Mouse (Mus musculus): Measurements from ENCODE around the gene Pcbp4. TPM values are rescaled to one million over a fixed set of nuclear protein-coding genes. Genes with fewer than 3 reads are reported as not detected.

Gene Pcbp4
- polyA plus RNA-seq, 1 experiment from 2014 or later = 300 TPM

DNA sequence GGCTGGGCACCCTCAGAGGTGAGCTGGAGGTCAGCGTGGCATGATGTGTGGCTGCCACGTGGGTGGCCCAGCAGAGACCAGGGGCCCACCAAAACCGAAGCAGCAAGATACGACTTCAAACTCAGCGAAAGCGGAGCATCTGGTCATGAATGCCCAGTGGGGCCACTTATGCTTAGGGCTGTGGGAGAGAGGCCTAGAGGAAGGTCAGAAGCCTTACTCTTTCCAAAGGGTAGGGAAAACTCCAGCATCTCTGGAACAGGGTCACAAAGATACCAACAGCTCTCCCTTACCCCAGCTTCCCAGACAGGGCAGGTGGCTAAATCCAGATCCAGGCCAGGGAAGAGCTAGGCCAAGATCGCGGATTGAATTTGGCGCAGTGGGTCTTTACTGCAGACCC is 4.1 kb downstream of the Pcbp4 start:
- peak overlapping the region; percentile 98 for H3K9ac ChIP-seq (ENCODE audit: low read length)
- ATAC-seq (replicated peaks; ENCODE audit: low FRiP score) = no peak
- peak overlapping the region; percentile 73 for H3K4me2 ChIP-seq (ENCODE audit: low read depth, low read length, severe bottlenecking)
- H3K4me1 ChIP-seq (replicated peaks; ENCODE audit: control insufficient read depth, insufficient read depth, low read length) = peaks cover 44% of the 10 kb centered on the region
- no peaks in the 10 kb centered on the region for H3K9me3 ChIP-seq (ENCODE audit: control insufficient read depth, low read length)
- H3K27ac ChIP-seq (ENCODE audit: low read depth, low read length) = peak overlapping the region; percentile 42; the same call in 1 of the 2 replicates
- no peaks in the 10 kb centered on the region for H3K27me3 ChIP-seq (ENCODE audit: control insufficient read depth, insufficient read depth, low read length)
- H3K4me3 ChIP-seq (ENCODE audit: low read depth, low read length) = peak overlapping the region; percentile 85; the same call in 1 of the 2 replicates
- H3K36me3 ChIP-seq (ENCODE audit: control insufficient read depth, insufficient read depth, low read length) = peaks cover 12% of the 10 kb centered on the region
- 46% methylated on average over 9 of the region's 9 CpGs for WGBS
- DNase-seq (ENCODE audit: low spot score) = no peak

DNA sequence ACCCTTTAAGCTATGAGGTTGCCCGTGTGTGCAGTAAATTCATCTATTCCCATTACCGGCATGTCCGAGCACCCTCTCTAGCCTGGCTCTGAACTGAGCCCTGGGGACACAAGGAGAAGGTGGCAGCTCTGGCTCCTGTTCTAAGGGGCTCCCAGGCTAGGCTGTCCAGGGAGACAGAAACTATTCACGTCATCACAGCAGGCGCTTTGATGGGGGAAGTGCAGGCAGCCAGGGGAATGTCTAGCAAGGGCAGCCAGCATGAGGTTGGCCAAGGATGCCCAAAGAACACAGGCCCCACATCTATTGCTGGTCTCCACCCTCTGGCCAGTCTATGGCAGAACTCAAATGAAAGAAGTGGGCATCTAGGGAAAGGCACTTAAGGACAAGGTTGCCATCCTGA is 4.8 kb downstream of the Pcbp4 start:
- peak overlapping the region; percentile 73 for H3K4me2 ChIP-seq (ENCODE audit: low read depth, low read length, severe bottlenecking)
- no peaks in the 10 kb centered on the region for H3K27me3 ChIP-seq (ENCODE audit: control insufficient read depth, insufficient read depth, low read length)
- H3K36me3 ChIP-seq (ENCODE audit: control insufficient read depth, insufficient read depth, low read length) = peaks cover 12% of the 10 kb centered on the region
- H3K9ac ChIP-seq (ENCODE audit: low read length) = peak overlapping the region; percentile 98
- no peaks in the 10 kb centered on the region for H3K9me3 ChIP-seq (ENCODE audit: control insufficient read depth, low read length)
- WGBS = 64% methylated on average over 5 of the region's 5 CpGs
- peaks cover 36% of the 10 kb centered on the region for H3K4me1 ChIP-seq (replicated peaks; ENCODE audit: control insufficient read depth, insufficient read depth, low read length)
- H3K27ac ChIP-seq (ENCODE audit: low read depth, low read length) = peak overlapping the region; percentile 31; the same call in 1 of the 2 replicates
- no peak for DNase-seq (ENCODE audit: low spot score)
- H3K4me3 ChIP-seq (ENCODE audit: low read depth, low read length) = no peak overlapping the region
- no peak for ATAC-seq (replicated peaks; ENCODE audit: low FRiP score)

DNA sequence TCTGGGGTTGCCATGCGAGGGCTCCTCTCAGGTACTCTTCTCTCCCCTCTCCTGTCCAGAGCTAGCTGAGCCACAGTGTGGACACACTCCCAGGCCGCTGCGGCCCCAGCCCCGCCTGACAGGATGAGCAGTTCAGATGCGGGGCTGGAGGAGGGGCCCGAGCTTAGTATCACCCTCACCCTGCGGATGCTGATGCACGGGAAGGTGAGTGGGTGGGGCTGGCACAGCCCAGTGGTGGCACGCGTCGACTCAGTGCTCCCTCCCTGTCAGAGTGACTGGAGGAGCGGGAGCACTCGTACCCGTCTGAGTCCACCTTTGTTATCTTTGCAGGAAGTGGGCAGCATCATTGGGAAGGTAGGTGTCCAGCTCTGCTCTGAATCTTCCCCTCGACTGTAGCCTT is 6.9 kb downstream of the Pcbp4 start:
- Histone ChIP-seq H3K9me3 (ENCODE audit: control insufficient read depth, low read length) (no peaks in the 10 kb centered on the region), H3K27ac (ENCODE audit: low read depth, low read length) (no peak overlapping the region), H3K9ac (ENCODE audit: low read length) (no peak overlapping the region), H3K36me3 (ENCODE audit: control insufficient read depth, insufficient read depth, low read length) (peaks cover 19% of the 10 kb centered on the region), H3K4me1 (replicated peaks; ENCODE audit: control insufficient read depth, insufficient read depth, low read length) (peaks cover 42% of the 10 kb centered on the region), H3K27me3 (ENCODE audit: control insufficient read depth, insufficient read depth, low read length) (peaks cover 3% of the 10 kb centered on the region; the same call in 1 of the 2 replicates), H3K4me2 (ENCODE audit: low read depth, low read length, severe bottlenecking) (no peak overlapping the region), H3K4me3 (ENCODE audit: low read depth, low read length) (no peak overlapping the region)
- ATAC-seq (replicated peaks; ENCODE audit: low FRiP score) = no peak
- no peak for DNase-seq (ENCODE audit: low spot score)
- WGBS = 89% methylated on average over 15 of the region's 15 CpGs

DNA sequence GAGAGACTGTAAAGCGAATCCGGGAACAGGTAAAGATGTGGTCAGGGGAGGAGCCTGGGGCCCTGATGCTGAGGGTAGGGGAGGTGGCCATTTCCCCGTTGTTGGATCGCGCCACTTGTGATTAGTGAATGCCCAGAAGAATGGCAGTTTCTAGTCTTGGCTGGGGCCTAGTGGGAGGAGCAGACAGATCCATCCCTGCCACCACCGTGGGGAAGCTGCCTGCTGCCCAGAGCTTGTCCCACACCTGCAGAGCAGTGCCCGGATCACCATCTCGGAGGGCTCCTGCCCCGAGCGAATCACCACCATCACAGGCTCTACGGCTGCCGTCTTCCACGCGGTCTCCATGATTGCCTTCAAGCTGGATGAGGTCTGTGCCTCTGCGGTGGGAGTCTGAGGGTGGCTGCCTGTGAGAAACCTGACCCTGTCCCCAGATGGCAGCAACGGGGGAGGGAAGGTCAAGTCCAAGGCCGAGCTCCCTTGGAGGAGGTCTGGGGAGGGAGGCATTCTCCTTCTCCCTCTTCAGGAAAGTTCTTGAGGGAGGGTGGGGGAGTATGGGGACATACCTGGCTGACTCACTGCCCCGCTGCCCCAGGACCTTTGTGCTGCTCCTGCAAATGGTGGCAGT is 7.4 kb downstream of the Pcbp4 start:
- H3K27me3 ChIP-seq (ENCODE audit: control insufficient read depth, insufficient read depth, low read length) = peaks cover 3% of the 10 kb centered on the region; the same call in 1 of the 2 replicates
- H3K9ac ChIP-seq (ENCODE audit: low read length) = no peak overlapping the region
- 81% methylated on average over 18 of the region's 18 CpGs for WGBS
- peaks cover 19% of the 10 kb centered on the region for H3K36me3 ChIP-seq (ENCODE audit: control insufficient read depth, insufficient read depth, low read length)
- no peaks in the 10 kb centered on the region for H3K9me3 ChIP-seq (ENCODE audit: control insufficient read depth, low read length)
- ATAC-seq (replicated peaks; ENCODE audit: low FRiP score) = no peak
- H3K4me1 ChIP-seq (replicated peaks; ENCODE audit: control insufficient read depth, insufficient read depth, low read length) = peaks cover 45% of the 10 kb centered on the region
- H3K4me2 ChIP-seq (ENCODE audit: low read depth, low read length, severe bottlenecking) = no peak overlapping the region
- no peak overlapping the region for H3K4me3 ChIP-seq (ENCODE audit: low read depth, low read length)
- H3K27ac ChIP-seq (ENCODE audit: low read depth, low read length) = no peak overlapping the region
- no peak for DNase-seq (ENCODE audit: low spot score)

DNA sequence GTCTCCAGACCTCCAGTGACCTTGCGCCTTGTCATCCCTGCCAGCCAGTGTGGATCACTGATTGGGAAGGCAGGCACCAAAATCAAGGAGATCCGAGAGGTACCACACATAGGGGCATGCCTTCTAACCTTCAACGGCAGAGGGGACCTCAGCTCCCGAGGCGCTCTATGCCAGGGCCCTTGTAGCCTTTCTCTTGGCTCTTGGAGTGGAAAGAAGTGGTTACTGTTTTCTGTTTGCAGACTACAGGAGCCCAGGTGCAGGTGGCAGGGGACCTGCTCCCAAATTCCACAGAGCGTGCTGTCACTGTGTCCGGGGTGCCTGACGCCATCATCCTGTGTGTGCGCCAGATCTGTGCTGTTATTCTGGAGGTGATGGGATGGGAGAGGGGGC is 7.9 kb downstream of the Pcbp4 start:
- WGBS = 94% methylated on average over 9 of the region's 9 CpGs
- no peak overlapping the region for H3K9ac ChIP-seq (ENCODE audit: low read length)
- peaks cover 5% of the 10 kb centered on the region; the same call in 1 of the 2 replicates for H3K27me3 ChIP-seq (ENCODE audit: control insufficient read depth, insufficient read depth, low read length)
- H3K9me3 ChIP-seq (ENCODE audit: control insufficient read depth, low read length) = no peaks in the 10 kb centered on the region
- H3K27ac ChIP-seq (ENCODE audit: low read depth, low read length) = no peak overlapping the region
- no peak overlapping the region for H3K4me2 ChIP-seq (ENCODE audit: low read depth, low read length, severe bottlenecking)
- DNase-seq (ENCODE audit: low spot score) (no peak), ATAC-seq (replicated peaks; ENCODE audit: low FRiP score) (no peak)
- peaks cover 21% of the 10 kb centered on the region for H3K36me3 ChIP-seq (ENCODE audit: control insufficient read depth, insufficient read depth, low read length)
- peaks cover 42% of the 10 kb centered on the region for H3K4me1 ChIP-seq (replicated peaks; ENCODE audit: control insufficient read depth, insufficient read depth, low read length)
- H3K4me3 ChIP-seq (ENCODE audit: low read depth, low read length) = no peak overlapping the region

DNA sequence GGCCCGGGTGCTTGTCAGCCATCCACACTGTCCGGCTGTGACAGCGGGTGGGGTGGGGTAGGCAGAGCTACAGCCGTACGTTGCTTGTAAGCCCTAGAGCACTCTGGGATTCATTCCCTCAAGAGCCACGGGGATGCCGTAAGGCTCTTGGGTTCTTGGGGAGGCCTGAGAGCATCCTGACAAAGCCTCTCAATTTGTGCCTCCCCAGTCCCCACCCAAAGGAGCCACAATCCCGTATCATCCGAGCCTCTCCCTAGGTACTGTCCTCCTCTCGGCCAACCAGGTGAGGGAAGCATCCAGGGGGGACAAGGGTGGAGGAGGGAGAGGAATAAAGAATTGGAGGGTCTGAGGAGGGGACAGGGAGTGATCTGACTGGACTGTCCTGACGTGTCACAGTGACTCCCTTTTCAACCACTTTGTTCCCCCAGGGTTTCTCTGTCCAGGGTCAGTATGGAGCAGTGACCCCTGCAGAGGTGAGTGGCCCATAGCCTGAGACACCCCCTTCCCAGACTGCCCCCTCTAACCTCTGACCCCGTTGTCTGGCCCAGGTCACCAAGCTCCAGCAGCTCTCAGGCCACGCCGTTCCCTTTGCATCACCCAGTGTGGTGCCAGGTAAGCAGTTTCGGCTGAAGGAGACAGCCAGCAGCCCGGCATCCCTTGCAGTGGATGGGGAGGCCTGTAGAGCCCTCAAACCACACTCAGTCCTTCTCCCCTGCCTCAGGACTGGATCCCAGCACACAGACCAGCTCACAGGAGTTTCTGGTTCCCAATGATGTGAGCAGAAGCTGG is 8.7 kb downstream of the Pcbp4 start:
- Histone ChIP-seq H3K4me2 (ENCODE audit: low read depth, low read length, severe bottlenecking) (no peak overlapping the region), H3K4me3 (ENCODE audit: low read depth, low read length) (no peak overlapping the region), H3K4me1 (replicated peaks; ENCODE audit: control insufficient read depth, insufficient read depth, low read length) (peaks cover 34% of the 10 kb centered on the region), H3K27ac (ENCODE audit: low read depth, low read length) (no peak overlapping the region), H3K9ac (ENCODE audit: low read length) (no peak overlapping the region), H3K36me3 (ENCODE audit: control insufficient read depth, insufficient read depth, low read length) (peaks cover 21% of the 10 kb centered on the region), H3K9me3 (ENCODE audit: control insufficient read depth, low read length) (no peaks in the 10 kb centered on the region), H3K27me3 (ENCODE audit: control insufficient read depth, insufficient read depth, low read length) (peaks cover 5% of the 10 kb centered on the region; the same call in 1 of the 2 replicates)
- ATAC-seq (replicated peaks; ENCODE audit: low FRiP score) = no peak
- no peak for DNase-seq (ENCODE audit: low spot score)
- 81% methylated on average over 16 of the region's 16 CpGs for WGBS

DNA sequence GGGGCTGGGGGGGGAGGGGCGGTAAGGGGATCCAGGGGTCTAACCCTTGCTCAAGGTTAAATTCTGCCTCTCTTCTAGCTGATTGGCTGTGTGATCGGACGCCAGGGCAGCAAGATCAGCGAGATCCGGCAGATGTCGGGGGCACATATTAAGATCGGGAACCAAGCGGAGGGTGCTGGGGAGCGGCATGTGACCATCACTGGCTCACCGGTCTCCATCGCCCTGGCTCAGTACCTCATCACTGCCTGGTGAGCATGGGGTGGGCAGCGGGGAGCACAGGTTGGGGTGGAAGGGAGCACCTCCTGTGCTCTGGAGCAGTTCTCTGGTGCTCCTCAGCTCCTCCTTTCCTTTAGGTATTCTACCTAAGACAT is 9.3 kb downstream of the Pcbp4 start:
- ATAC-seq (replicated peaks; ENCODE audit: low FRiP score) (no peak), DNase-seq (ENCODE audit: low spot score) (no peak)
- Histone ChIP-seq H3K9me3 (ENCODE audit: control insufficient read depth, low read length) (no peaks in the 10 kb centered on the region), H3K4me3 (ENCODE audit: low read depth, low read length) (no peak overlapping the region), H3K27ac (ENCODE audit: low read depth, low read length) (no peak overlapping the region), H3K27me3 (ENCODE audit: control insufficient read depth, insufficient read depth, low read length) (peaks cover 5% of the 10 kb centered on the region; the same call in 1 of the 2 replicates), H3K36me3 (ENCODE audit: control insufficient read depth, insufficient read depth, low read length) (peaks cover 21% of the 10 kb centered on the region), H3K4me1 (replicated peaks; ENCODE audit: control insufficient read depth, insufficient read depth, low read length) (peaks cover 29% of the 10 kb centered on the region), H3K4me2 (ENCODE audit: low read depth, low read length, severe bottlenecking) (no peak overlapping the region), H3K9ac (ENCODE audit: low read length) (no peak overlapping the region)
- WGBS = 92% methylated on average over 12 of the region's 12 CpGs

DNA sequence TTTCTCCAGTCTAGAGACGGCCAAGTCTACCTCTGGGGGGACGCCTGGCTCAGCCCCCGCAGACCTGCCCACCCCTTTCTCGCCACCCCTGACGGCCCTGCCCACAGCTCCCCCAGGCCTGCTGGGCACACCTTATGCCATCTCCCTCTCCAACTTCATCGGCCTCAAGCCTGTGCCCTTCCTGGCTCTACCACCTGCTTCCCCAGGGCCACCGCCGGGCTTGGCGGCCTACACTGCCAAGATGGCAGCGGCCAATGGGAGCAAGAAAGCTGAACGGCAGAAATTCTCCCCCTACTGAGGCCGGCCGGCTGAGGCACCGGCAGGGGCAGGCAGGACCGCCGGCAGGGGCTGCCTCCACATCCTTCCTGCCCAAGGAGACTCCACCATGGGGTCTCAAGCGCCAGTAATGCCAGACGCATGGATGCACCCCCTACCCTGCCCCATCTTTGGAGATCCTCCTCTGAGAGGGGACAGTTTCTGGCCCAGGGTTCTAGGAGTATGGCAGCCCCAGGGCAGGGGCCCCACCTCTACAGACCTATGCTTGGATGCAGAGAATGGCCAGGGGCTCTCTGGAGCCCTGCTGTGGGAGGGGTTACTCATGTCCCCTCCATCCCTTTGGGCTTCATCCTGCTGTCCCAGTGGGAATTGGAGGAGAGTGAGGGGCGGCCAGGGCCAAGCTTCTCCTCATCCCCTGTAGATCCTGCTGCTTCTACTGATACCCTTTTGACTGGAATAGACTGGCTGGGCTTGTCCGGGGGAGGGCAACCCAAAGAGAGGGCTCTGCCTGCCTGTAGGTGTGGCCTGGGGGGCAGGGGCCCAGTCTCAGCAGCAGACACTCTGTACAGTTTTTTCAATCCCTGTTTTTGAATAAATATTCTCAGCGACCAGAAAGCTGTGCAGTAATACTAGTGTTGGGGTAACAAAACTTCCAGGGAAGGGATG is 10.3 kb downstream of the Pcbp4 start:
- peaks cover 5% of the 10 kb centered on the region; the same call in 1 of the 2 replicates for H3K27me3 ChIP-seq (ENCODE audit: control insufficient read depth, insufficient read depth, low read length)
- H3K27ac ChIP-seq (ENCODE audit: low read depth, low read length) = no peak overlapping the region
- no peak overlapping the region for H3K4me3 ChIP-seq (ENCODE audit: low read depth, low read length)
- no peak overlapping the region for H3K9ac ChIP-seq (ENCODE audit: low read length)
- peaks cover 21% of the 10 kb centered on the region for H3K36me3 ChIP-seq (ENCODE audit: control insufficient read depth, insufficient read depth, low read length)
- H3K9me3 ChIP-seq (ENCODE audit: control insufficient read depth, low read length) = no peaks in the 10 kb centered on the region
- no peak overlapping the region for H3K4me2 ChIP-seq (ENCODE audit: low read depth, low read length, severe bottlenecking)
- H3K4me1 ChIP-seq (replicated peaks; ENCODE audit: control insufficient read depth, insufficient read depth, low read length) = peaks cover 22% of the 10 kb centered on the region
- DNase-seq (ENCODE audit: low spot score) = no peak
- 85% methylated on average over 21 of the region's 21 CpGs for WGBS
- ATAC-seq (replicated peaks; ENCODE audit: low FRiP score) = no peak

Data from forebrain, embryonic 11.5 days (tissue).